Mouse (Mus musculus): ENCODE results near the gene Gfi1.

GRCm38 (mm10) chr5:107719209-107719608, 6.6 kb downstream of the Gfi1 start:
- TF ChIP-seq USF1 (IDR thresholded peaks at IDR 0.05; ENCODE audit: low read depth) (no peak), CTCF (IDR thresholded peaks at IDR 0.05; ENCODE audit: control insufficient read depth, insufficient read depth, insufficient read length) (no peak), MAX (IDR thresholded peaks at IDR 0.05) (no peak)
